Mouse (Mus musculus) midbrain, embryonic 16.5 days (tissue): ENCODE data around the gene Cpn1. TPM values are rescaled to one million over a fixed set of nuclear protein-coding genes. Genes with fewer than 3 reads are reported as not detected.
"Not testable (repeated sequence)": the region's sequence is repeated elsewhere in the genome, so short reads cannot be mapped to it uniquely, and the experiment has no call there.

ENCODE experiments used
- ATAC-seq: fragments of 200-750 bp; cut with Nextera tagmentation; 2 replicates; pipeline ENCODE4 v1.8.0; 2017; ENCODE audit warnings: moderate TSS enrichment
- H3K27ac ChIP-seq: fragments of 300-500 bp; sonication (generic); 2 replicates; pipeline ENCODE4 v1.5.1; 2014; ENCODE audit warnings: mild to moderate bottlenecking, low read length, mixed read lengths
- H3K27me3 ChIP-seq: fragments of 300-500 bp; sonication (generic); 2 replicates; pipeline ENCODE4 v1.6.1; 2014; ENCODE audit warnings: low read depth, low read length, mixed read lengths; ENCODE audit not compliant: control insufficient read depth, insufficient read depth
- H3K36me3 ChIP-seq: fragments of 300-500 bp; sonication (generic); 2 replicates; pipeline ENCODE4 v1.6.1; 2014; ENCODE audit warnings: mild to moderate bottlenecking, low read length, moderate library complexity, mixed read lengths; ENCODE audit not compliant: control insufficient read depth, insufficient read depth
- H3K4me1 ChIP-seq: fragments of 300-500 bp; sonication (generic); 2 replicates; pipeline ENCODE4 v1.6.1; 2014; ENCODE audit warnings: mild to moderate bottlenecking, low read length, mixed read lengths; ENCODE audit not compliant: control insufficient read depth, insufficient read depth
- H3K4me2 ChIP-seq: fragments of 300-500 bp; sonication (generic); 2 replicates; pipeline ENCODE4 v1.6.1; 2014; ENCODE audit warnings: mild to moderate bottlenecking, low read length, mixed read lengths
- H3K4me3 ChIP-seq: fragments of 300-500 bp; sonication (generic); 2 replicates; pipeline ENCODE4 v1.5.1; 2014; ENCODE audit warnings: low read depth, mild to moderate bottlenecking, low read length, moderate library complexity, mixed read lengths
- H3K9ac ChIP-seq: fragments of 300-500 bp; sonication (generic); 2 replicates; pipeline ENCODE4 v1.6.1; 2014; ENCODE audit warnings: low read depth, low read length, mixed read lengths
- H3K9me3 ChIP-seq: fragments of 300-500 bp; sonication (generic); replicated peaks from 2 replicates; pipeline ENCODE4 v1.6.1; 2014; ENCODE audit warnings: mild to moderate bottlenecking, low read length, mixed read lengths; ENCODE audit not compliant: control insufficient read depth, poor library complexity, severe bottlenecking
- WGBS: fragments of 180-500 bp; shearing (Covaris S2); extraction: QIAGEN DNeasy Blood & Tissue Kit; methylation state at CpG from one replicate; pipeline ENCODE4 v1.1.7; 2014; 5-methylcytosine and 5-hydroxymethylcytosine counted together
- polyA plus RNA-seq: library from polyadenylated mRNA; unstranded; fragments of >200 nt; fragmentation: Nextera tagmentation; extraction: Ambion mirVana; gene quantifications from 2 replicates; pipeline ENCODE4 v1.2.1, GENCODE M21; 2015

Cpn1 gene
- polyA plus RNA-seq, 1 experiment from 2014 or later, result 0.39 TPM

GRCm38 (mm10) chr19:43959162-43959561 is 27.2 kb downstream of the Cpn1 start:
- 37% methylated on average over 2 of the region's 2 CpGs for WGBS

DNA sequence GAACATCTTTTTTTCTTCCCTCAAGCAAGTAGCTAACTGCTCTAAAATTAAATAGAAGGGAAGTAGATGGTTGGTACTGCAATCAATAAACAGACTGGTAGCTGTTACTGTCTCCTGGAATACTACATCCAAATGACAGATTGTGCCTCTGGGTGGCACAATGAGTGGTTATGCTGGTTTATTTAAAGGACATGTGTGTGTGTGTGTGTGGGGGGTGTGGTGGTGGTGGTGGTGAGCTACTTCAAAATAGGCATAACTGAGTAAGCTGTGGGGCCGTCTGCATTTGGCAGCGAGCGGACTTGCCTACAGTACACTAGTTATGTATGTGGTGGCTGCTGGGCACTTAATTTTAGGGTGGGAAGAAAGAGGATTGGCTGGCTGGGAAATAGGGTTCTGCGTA is 28.5 kb downstream of the Cpn1 start:
- H3K9me3 ChIP-seq, result no peaks in the 10 kb centered on the region
- no peak overlapping the region for H3K27ac ChIP-seq
- no peak overlapping the region for H3K4me3 ChIP-seq
- no peak overlapping the region for H3K4me2 ChIP-seq
- H3K36me3 ChIP-seq, result no peaks in the 10 kb centered on the region
- H3K4me1 ChIP-seq, result no peaks in the 10 kb centered on the region
- no peaks in the 10 kb centered on the region for H3K27me3 ChIP-seq
- 84% methylated on average over 4 of the region's 4 CpGs for WGBS
- no peak overlapping the region for H3K9ac ChIP-seq
- ATAC-seq, result no peak

More at GRCm38 (mm10) chr19:43959162-43959561, 27.2 kb downstream of the Cpn1 start:
- H3K4me3 ChIP-seq, result no peak overlapping the region
- ATAC-seq, result no peak
- no peak overlapping the region for H3K9ac ChIP-seq
- H3K27ac ChIP-seq, result no peak overlapping the region
- no peaks in the 10 kb centered on the region for H3K36me3 ChIP-seq
- H3K27me3 ChIP-seq, result no peaks in the 10 kb centered on the region; the same call in 1 of the 2 replicates
- H3K4me2 ChIP-seq, result no peak overlapping the region
- no peaks in the 10 kb centered on the region for H3K4me1 ChIP-seq
- H3K9me3 ChIP-seq, result no peaks in the 10 kb centered on the region

GRCm38 (mm10) chr19:43957402-43957801 is 29.0 kb downstream of the Cpn1 start:
- Histone ChIP-seq H3K9me3 (no peaks in the 10 kb centered on the region), H3K4me1 (no peaks in the 10 kb centered on the region), H3K4me2 (no peak overlapping the region), H3K4me3 (no peak overlapping the region), H3K27ac (no peak overlapping the region), H3K36me3 (no peaks in the 10 kb centered on the region), H3K9ac (no peak overlapping the region), H3K27me3 (no peaks in the 10 kb centered on the region)
- no peak for ATAC-seq
- 15% methylated on average over 4 of the region's 4 CpGs for WGBS

DNA sequence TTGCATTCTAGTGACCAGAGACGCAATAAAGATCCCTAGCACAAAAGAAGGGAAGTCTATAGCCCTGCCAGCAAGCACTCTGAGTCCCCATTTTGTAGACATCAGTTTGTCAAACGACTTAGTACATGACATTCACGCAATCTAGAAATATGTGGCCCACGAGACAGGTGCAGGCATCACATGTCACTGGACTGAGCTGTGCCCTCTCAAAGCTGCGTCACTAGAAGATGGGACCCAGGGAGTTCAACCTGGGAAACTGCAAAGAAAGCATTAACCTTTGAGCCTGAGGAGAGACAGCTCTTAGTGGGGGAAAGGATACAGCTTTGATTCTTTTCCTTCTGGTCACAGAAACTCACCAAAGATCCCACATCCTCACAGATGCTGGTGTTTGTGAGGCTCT is 31.1 kb downstream of the Cpn1 start:
- no peak overlapping the region for H3K4me2 ChIP-seq
- no peaks in the 10 kb centered on the region for H3K4me1 ChIP-seq
- H3K27me3 ChIP-seq, result no peaks in the 10 kb centered on the region
- 78% methylated on average over 5 of the region's 5 CpGs for WGBS
- no peak overlapping the region for H3K9ac ChIP-seq
- no peak overlapping the region for H3K4me3 ChIP-seq
- ATAC-seq, result no peak
- H3K36me3 ChIP-seq, result no peaks in the 10 kb centered on the region
- no peak overlapping the region for H3K27ac ChIP-seq
- no peaks in the 10 kb centered on the region for H3K9me3 ChIP-seq

GRCm38 (mm10) chr19:43954864-43955263 is 31.5 kb downstream of the Cpn1 start:
- H3K36me3 ChIP-seq, result no peaks in the 10 kb centered on the region
- no peak overlapping the region for H3K4me2 ChIP-seq
- H3K9ac ChIP-seq, result no peak overlapping the region
- H3K4me3 ChIP-seq, result no peak overlapping the region
- WGBS, result 91% methylated on average over 4 of the region's 4 CpGs
- H3K4me1 ChIP-seq, result no peaks in the 10 kb centered on the region
- H3K27me3 ChIP-seq, result no peaks in the 10 kb centered on the region
- no peak for ATAC-seq
- no peak overlapping the region for H3K27ac ChIP-seq
- no peaks in the 10 kb centered on the region for H3K9me3 ChIP-seq

DNA sequence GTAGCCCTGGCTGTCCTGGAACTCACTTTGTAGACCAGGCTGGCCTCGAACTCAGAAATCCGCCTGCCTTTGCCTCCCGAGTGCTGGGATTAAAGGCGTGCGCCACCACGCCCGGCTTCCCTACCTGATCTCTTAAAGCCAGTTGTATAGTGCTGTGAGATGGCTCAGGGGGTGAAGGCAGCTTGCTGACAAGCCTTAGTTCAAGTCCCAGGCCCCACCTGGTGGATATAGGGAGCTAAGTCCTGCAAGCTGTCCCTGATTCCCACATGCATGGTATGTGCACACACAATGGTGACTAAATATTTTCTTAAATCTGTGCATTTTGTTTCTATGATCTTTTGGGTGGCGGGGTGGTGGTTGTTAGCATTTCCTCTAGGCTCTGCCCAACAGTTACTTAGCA is 33.4 kb downstream of the Cpn1 start:
- H3K4me1 ChIP-seq, H3K27me3 ChIP-seq, H3K9me3 ChIP-seq, H3K4me2 ChIP-seq, H3K36me3 ChIP-seq, ATAC-seq, H3K4me3 ChIP-seq, H3K9ac ChIP-seq, H3K27ac ChIP-seq: not testable (repeated sequence)
- 87% methylated on average over 7 of the region's 8 CpGs for WGBS

GRCm38 (mm10) chr19:43949111-43949810 is 37.1 kb downstream of the Cpn1 start:
- 2% methylated on average over 12 of the region's 12 CpGs for WGBS
- ATAC-seq, result no peak
- no peak overlapping the region for H3K27ac ChIP-seq
- no peaks in the 10 kb centered on the region for H3K27me3 ChIP-seq
- no peak overlapping the region for H3K4me2 ChIP-seq
- no peak overlapping the region for H3K4me3 ChIP-seq
- no peaks in the 10 kb centered on the region for H3K9me3 ChIP-seq
- H3K4me1 ChIP-seq, result peaks cover 3% of the 10 kb centered on the region; the same call in 1 of the 2 replicates
- no peaks in the 10 kb centered on the region for H3K36me3 ChIP-seq
- no peak overlapping the region for H3K9ac ChIP-seq

GRCm38 (mm10) chr19:43944566-43944965 is 41.8 kb downstream of the Cpn1 start:
- no peaks in the 10 kb centered on the region for H3K36me3 ChIP-seq
- ATAC-seq, result no peak
- no peaks in the 10 kb centered on the region for H3K9me3 ChIP-seq
- no peak overlapping the region for H3K27ac ChIP-seq
- H3K4me3 ChIP-seq, result no peak overlapping the region
- no peak overlapping the region for H3K9ac ChIP-seq
- H3K27me3 ChIP-seq, result no peaks in the 10 kb centered on the region
- H3K4me2 ChIP-seq, result no peak overlapping the region
- WGBS, result 88% methylated on average over 8 of the region's 8 CpGs
- H3K4me1 ChIP-seq, result peaks cover 5% of the 10 kb centered on the region

DNA sequence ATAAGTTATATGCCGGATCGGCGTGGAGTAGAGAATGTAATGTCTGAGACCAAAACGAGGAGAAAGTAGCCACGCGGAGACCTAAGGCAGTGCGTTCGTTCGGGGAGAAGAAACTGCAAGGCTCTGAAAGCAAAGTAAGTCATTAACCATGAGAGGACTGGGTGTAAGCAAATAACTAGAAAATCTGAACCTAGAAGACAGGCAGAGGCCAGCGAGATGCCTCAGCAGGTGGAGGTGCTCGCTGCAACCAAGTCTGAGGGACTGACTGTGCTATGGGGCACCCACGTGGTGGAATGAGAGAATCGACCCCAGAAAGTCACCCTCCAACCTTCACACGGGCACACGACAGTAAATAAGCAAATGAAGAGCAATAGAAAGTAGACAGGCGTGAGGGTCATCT is 43.3 kb downstream of the Cpn1 start:
- no peak for ATAC-seq
- Histone ChIP-seq H3K36me3 (no peaks in the 10 kb centered on the region), H3K9ac (no peak overlapping the region), H3K4me2 (no peak overlapping the region), H3K9me3 (no peaks in the 10 kb centered on the region), H3K27ac (no peak overlapping the region), H3K27me3 (no peaks in the 10 kb centered on the region), H3K4me3 (no peak overlapping the region), H3K4me1 (peaks cover 10% of the 10 kb centered on the region; the same call in 1 of the 2 replicates)
- WGBS, result 84% methylated on average over 16 of the region's 16 CpGs
